Mouse (Mus musculus) stomach, embryonic 16.5 days (tissue): Measurements from ENCODE around the gene Hoxb3. TPM values are rescaled to one million over a fixed set of nuclear protein-coding genes. Genes with fewer than 3 reads are reported as not detected.

Experiments
- ATAC-seq: fragments of 200-750 bp; cut with Nextera tagmentation; 2 replicates; pipeline ENCODE4 v1.8.0; 2017; ENCODE audit warnings: moderate number of reproducible peaks, moderate TSS enrichment; ENCODE audit not compliant: insufficient read depth, low FRiP score
- H3K27ac ChIP-seq: fragments of 300-500 bp; sonication (generic); 2 replicates; pipeline ENCODE4 v1.5.1; 2014; ENCODE audit warnings: low read length
- H3K27me3 ChIP-seq: fragments of 300-500 bp; sonication (generic); 2 replicates; pipeline ENCODE4 v1.6.1; 2014; ENCODE audit warnings: low read length, control low read depth, mixed read lengths; ENCODE audit not compliant: control insufficient read depth, insufficient read depth
- H3K36me3 ChIP-seq: fragments of 300-500 bp; sonication (generic); 2 replicates; pipeline ENCODE4 v1.6.1; 2014; ENCODE audit warnings: low read length; ENCODE audit not compliant: control insufficient read depth, insufficient read depth
- H3K4me1 ChIP-seq: fragments of 300-500 bp; sonication (generic); 2 replicates; pipeline ENCODE4 v1.6.1; 2014; ENCODE audit warnings: low read length, control low read depth, mixed read lengths; ENCODE audit not compliant: control insufficient read depth, insufficient read depth
- H3K4me2 ChIP-seq: fragments of 300-500 bp; sonication (generic); 2 replicates; pipeline ENCODE4 v1.6.1; 2014; ENCODE audit warnings: low read depth, low read length, mixed read lengths
- H3K4me3 ChIP-seq: fragments of 300-500 bp; sonication (generic); replicated peaks from 2 replicates; pipeline ENCODE4 v1.5.1; 2014; ENCODE audit warnings: mild to moderate bottlenecking, low read length
- H3K9ac ChIP-seq: fragments of 300-500 bp; sonication (generic); 2 replicates; pipeline ENCODE4 v1.6.1; 2014; ENCODE audit warnings: low read length
- H3K9me3 ChIP-seq: fragments of 300-500 bp; sonication (generic); replicated peaks from 2 replicates; pipeline ENCODE4 v1.6.1; 2016; ENCODE audit warnings: low read length, control low read depth; ENCODE audit not compliant: control insufficient read depth
- WGBS: fragments of 180-500 bp; shearing (Covaris S2); extraction: QIAGEN DNeasy Blood & Tissue Kit; methylation state at CpG from one replicate; pipeline ENCODE4 v1.1.7; 2014; 5-methylcytosine and 5-hydroxymethylcytosine counted together
- polyA plus RNA-seq: library from polyadenylated mRNA; unstranded; fragments of >200 nt; fragmentation: Nextera tagmentation; extraction: Ambion mirVana; gene quantifications from 2 replicates; pipeline ENCODE4 v1.2.1, GENCODE M21; 2015

Gene Hoxb3
- polyA plus RNA-seq, 1 experiment from 2014 or later: 0.99 TPM

DNA sequence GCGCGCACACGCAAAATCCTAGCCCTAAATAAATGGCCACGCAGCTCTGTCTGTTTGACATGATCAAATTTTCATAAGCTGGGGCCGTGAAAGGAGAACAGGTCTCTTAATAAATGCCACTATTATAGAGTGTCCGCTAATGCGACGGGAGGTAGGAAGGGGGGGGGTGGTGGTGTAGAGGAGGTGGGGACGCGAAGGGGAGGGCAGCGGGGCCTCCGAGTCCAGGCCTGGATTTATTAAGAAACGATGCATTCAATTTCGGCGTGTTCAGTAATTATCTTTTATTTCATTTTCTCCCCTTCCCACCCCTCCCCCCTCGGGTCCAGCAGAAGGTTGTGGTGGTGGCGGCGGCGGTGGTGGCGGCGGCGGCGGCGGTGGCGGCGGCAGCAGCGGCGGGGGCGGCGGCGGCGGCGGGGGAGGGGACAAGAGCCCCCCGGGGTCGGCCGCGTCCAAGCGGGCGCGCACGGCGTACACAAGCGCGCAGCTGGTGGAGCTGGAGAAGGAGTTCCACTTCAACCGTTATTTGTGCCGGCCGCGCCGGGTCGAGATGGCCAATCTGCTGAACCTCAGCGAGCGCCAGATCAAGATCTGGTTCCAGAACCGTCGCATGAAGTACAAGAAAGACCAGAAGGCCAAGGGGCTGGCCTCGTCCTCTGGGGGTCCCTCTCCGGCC lies 22.2 kb downstream of the Hoxb3 start:
- Histone ChIP-seq H3K27me3 (peaks cover 37% of the 10 kb centered on the region), H3K27ac (peak overlapping the region; percentile 93), H3K4me3 (peak overlapping the region; percentile 37), H3K36me3 (no peaks in the 10 kb centered on the region), H3K4me1 (peaks cover 49% of the 10 kb centered on the region), H3K4me2 (peak overlapping the region; percentile 59), H3K9me3 (no peaks in the 10 kb centered on the region), H3K9ac (peak overlapping the region; percentile 73)
- 5% methylated on average over 38 of the region's 56 CpGs for WGBS
- no peak for ATAC-seq

DNA sequence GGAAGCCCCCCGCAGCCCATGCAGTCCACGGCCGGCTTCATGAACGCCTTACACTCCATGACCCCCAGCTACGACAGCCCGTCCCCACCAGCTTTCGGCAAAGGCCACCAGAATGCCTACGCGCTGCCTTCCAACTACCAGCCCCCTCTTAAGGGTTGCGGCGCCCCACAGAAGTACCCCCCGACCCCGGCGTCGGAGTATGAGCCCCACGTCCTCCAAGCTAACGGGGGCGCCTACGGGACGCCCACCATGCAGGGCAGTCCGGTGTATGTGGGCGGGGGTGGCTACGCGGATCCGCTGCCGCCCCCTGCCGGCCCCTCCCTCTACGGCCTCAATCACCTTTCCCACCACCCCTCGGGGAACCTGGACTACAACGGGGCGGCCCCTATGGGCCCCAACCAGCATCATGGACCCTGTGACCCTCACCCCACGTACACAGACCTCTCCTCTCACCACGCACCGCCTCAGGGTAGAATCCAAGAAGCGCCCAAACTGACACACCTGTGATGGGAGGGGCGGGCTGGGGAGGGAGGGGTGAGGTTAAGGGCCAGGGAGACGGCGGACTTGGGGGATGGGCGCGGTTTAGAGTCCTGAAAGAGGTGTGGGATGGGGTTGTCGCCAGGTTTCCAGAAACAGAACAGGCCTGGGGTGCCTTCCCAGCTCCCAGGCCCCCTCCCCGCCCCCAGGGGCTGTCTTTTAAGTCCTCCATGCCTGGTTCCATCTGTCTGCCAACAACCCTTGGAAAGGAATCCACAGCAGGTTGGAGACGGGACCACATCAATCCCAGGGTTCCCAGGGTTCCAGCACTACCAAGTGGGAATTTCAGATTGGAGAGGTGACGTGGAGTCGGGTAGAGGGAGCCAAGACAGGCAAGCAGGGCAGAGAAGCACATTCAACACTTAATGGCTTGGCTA lies 23.0 kb downstream of the Hoxb3 start:
- no peak for ATAC-seq
- WGBS: 7% methylated on average over 45 of the region's 45 CpGs

DNA sequence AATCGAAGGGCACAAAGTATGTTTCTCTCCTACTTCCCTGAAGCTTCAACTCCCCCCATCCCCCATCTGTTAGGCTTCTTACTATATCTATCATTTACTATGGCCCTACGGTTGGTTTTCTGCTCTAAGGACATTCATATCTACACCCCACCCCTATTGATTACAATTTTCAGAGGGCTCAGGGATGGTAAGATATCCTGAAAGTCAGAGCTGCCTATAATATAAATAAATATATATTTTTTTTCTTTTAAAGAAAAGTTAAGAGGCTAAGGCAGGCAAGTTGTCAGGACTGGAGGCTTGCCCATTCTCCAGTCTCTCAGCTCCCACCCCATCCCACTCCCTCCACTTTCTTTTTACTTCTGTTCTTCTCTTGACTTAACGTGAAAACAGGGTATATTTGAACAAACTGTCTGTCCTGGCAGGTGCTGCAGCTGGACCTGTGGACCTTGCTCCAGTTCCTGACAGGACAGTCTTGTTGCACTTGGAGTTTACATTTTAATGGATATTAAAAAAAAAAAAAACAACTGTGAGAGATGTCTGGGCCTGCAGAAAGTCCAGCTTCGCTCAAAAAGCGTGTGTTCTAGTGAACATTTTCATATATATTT lies 23.9 kb downstream of the Hoxb3 start:
- H3K27ac ChIP-seq: peak overlapping the region; percentile 93
- peaks cover 37% of the 10 kb centered on the region for H3K27me3 ChIP-seq
- H3K4me3 ChIP-seq: no peak overlapping the region
- WGBS: 35% methylated on average over 5 of the region's 5 CpGs
- no peaks in the 10 kb centered on the region for H3K9me3 ChIP-seq
- no peaks in the 10 kb centered on the region for H3K36me3 ChIP-seq
- peak overlapping the region; percentile 59; the same call in 1 of the 2 replicates for H3K4me2 ChIP-seq
- peaks cover 60% of the 10 kb centered on the region for H3K4me1 ChIP-seq
- H3K9ac ChIP-seq: no peak overlapping the region
- no peak for ATAC-seq

More for the DNA sequence above, 23.0 kb downstream of the Hoxb3 start:
- peak overlapping the region; percentile 59 for H3K4me2 ChIP-seq
- H3K4me1 ChIP-seq: peaks cover 56% of the 10 kb centered on the region
- H3K27me3 ChIP-seq: peaks cover 37% of the 10 kb centered on the region
- H3K9ac ChIP-seq: peak overlapping the region; percentile 73
- no peaks in the 10 kb centered on the region for H3K9me3 ChIP-seq
- peak overlapping the region; percentile 37 for H3K4me3 ChIP-seq
- no peaks in the 10 kb centered on the region for H3K36me3 ChIP-seq
- H3K27ac ChIP-seq: peak overlapping the region; percentile 93

DNA sequence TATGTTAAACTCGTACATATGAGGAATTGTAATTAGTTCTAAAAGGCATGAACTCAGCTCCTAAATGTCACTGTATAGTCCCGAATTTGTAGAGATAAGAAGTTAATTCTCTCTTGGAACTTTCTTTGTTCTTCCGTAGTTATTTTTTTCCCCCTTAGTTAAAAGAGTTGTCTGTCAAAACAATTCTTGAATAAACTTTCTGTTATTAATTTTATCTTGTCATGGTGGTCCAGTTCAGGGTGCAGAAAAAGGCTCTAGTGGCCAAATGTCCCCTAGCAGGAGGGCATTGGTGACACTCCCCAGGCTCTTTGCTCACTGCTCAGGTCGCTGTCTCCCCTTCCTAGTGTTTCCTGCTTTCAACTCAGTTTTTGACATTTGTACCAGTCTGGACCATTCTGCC lies 24.6 kb downstream of the Hoxb3 start:
- Histone ChIP-seq H3K4me2 (peak overlapping the region; percentile 48), H3K27me3 (peaks cover 37% of the 10 kb centered on the region), H3K9me3 (no peaks in the 10 kb centered on the region), H3K4me3 (peak overlapping the region; percentile 14), H3K9ac (peak overlapping the region; percentile 50; the same call in 1 of the 2 replicates), H3K27ac (peak overlapping the region; percentile 90), H3K4me1 (peaks cover 57% of the 10 kb centered on the region), H3K36me3 (no peaks in the 10 kb centered on the region)
- 23% methylated on average over 4 of the region's 4 CpGs for WGBS
- ATAC-seq: no peak

DNA sequence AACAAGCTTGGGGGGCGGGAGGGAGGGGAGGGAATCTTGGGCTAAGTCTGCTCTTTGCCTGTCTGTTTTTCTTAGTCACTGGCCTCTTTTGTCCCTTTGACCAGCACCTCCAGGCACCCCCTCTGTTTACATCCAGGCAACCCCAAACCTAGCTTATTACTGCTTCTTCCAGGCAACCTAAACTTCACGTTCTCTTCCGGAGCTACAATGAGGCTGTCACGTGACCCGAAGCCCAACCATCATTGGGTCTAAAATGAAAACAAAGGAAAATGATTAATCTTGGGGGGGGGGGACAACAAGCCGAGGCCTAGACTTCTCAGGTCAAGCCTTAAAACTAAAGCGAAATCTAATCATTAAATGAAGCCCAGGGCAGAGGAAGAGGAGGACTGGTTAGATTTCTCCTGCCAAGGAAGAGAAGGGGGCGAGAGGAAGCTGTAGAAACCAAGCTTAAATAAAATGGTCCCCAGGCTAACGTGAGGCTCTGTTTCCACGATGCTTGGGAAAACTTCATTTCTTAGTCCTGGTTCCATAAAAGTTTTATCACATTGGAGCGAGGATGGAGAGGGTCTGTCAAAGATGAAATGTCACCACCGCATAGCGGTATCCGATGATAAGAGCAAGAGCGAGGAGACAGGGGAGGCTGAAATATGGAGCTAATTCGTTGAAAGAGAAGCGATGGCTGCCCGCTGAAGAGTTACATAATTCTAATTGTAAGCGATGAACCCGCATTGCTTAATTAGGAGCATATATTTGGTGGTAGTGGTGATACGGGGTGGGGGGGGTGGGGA lies 25.2 kb downstream of the Hoxb3 start:
- Histone ChIP-seq H3K4me1 (peaks cover 54% of the 10 kb centered on the region), H3K4me3 (peak overlapping the region; percentile 14), H3K9ac (peak overlapping the region; percentile 50), H3K9me3 (no peaks in the 10 kb centered on the region), H3K4me2 (peak overlapping the region; percentile 48), H3K27me3 (peaks cover 35% of the 10 kb centered on the region), H3K27ac (peak overlapping the region; percentile 90), H3K36me3 (no peaks in the 10 kb centered on the region)
- no peak for ATAC-seq
- 19% methylated on average over 21 of the region's 21 CpGs for WGBS

DNA sequence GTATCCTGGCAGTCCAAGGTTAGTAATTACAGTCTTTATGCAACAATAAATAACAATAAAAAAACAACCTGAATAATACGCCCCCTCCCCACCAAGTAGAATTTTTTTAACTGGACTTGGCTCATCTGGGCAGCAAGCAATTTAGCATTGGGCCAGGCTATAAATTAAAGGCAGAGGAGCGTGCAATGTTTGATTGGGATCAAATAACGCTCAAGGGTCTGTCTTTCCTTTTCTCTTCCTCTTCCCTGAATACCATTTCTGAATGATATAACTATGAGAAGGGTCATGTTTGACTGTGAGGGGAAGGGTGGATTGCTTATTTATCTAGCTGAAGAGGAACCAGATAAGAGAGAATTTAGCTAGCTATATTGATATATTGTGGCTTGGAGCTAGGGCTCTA lies 25.9 kb downstream of the Hoxb3 start:
- peaks cover 50% of the 10 kb centered on the region for H3K4me1 ChIP-seq
- H3K9ac ChIP-seq: peak overlapping the region; percentile 60
- no peak overlapping the region for H3K4me3 ChIP-seq
- 44% methylated on average over 3 of the region's 3 CpGs for WGBS
- H3K4me2 ChIP-seq: peak overlapping the region; percentile 48
- no peaks in the 10 kb centered on the region for H3K9me3 ChIP-seq
- ATAC-seq: no peak
- no peaks in the 10 kb centered on the region for H3K36me3 ChIP-seq
- peaks cover 31% of the 10 kb centered on the region for H3K27me3 ChIP-seq
- peak overlapping the region; percentile 90 for H3K27ac ChIP-seq

DNA sequence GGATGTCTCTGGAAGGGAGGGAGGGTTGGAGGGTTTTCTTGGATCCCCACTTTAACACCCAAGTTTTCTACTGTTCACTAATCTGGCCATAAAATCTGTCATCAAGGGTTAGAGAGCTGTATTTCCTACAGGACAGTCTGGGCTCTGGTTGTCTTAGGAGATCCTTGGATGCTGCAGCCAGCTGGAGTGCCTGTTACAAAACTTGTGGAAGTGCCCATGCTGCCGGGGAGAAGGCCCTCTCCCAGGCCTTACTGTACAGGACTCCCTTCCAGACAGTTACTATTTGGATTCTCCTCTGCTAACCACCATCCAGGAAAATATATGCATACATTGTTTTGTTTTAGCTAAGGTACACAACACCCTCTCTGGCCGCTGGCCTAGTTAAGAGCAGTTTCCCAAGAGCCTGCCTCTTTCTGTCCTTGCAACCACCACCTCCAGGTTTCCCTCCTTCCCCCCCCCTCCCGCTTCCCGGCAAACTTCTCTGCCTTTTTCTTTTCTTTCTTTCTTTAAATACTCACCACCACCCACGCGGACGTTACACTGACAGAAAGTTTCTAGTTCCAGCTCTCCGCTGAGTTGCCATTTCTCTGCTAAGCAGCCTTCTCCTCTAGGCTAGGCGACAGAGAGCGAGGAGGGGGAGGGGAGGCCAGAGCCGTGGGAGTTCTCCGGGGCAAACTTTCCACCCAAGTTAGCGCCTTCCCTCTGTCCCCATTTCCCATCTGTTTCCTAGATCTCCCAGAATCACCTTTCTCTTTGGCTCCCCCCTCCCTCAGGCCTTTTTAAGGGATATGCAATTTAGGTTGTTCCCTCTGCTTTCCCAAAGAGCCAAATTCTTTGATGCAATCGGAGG lies 26.6 kb downstream of the Hoxb3 start:
- Histone ChIP-seq H3K4me1 (peaks cover 44% of the 10 kb centered on the region), H3K36me3 (no peaks in the 10 kb centered on the region), H3K4me3 (peak overlapping the region; percentile 15), H3K27me3 (peaks cover 31% of the 10 kb centered on the region), H3K9ac (peak overlapping the region; percentile 60), H3K4me2 (peak overlapping the region; percentile 48), H3K9me3 (no peaks in the 10 kb centered on the region), H3K27ac (peak overlapping the region; percentile 90)
- 20% methylated on average over 14 of the region's 14 CpGs for WGBS
- no peak for ATAC-seq

DNA sequence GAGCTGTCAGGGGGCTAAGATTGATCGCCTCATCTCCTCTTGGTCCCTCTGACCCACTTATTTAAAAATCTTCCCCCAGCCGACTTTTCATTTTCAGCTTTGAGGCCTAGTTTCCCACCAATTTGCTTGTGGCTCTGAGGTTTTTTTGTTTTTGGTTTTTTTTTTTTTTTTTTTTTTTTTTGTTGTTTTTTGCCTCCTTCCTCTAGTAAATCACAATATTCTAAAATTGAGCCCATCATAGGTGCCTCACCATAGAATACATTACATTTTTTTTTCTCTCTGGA lies 27.2 kb downstream of the Hoxb3 start, which contains the start of gene Hoxb2:
Gene Hoxb2 (plus strand): TSS at position 185 of the 284 bp plus-strand sequence.
- H3K4me1 ChIP-seq: peaks cover 44% of the 10 kb centered on the region
- peak within 1 kb of the TSS; percentile 68 for H3K4me3 ChIP-seq
- H3K36me3 ChIP-seq: no peaks in the 10 kb centered on the region
- no peak for ATAC-seq
- H3K27ac ChIP-seq: peak within 1 kb of the TSS; percentile 98
- H3K27me3 ChIP-seq: peaks cover 26% of the 10 kb centered on the region
- H3K9ac ChIP-seq: peak within 1 kb of the TSS; percentile 88
- WGBS: 28% methylated on average over 2 of the region's 2 CpGs
- no peaks in the 10 kb centered on the region for H3K9me3 ChIP-seq
- H3K4me2 ChIP-seq: peak within 1 kb of the TSS; percentile 79
